Mouse (Mus musculus) limb, embryonic 15.5 days (tissue): ENCODE measurements around the gene Suv39h1. TPM values are rescaled to one million over a fixed set of nuclear protein-coding genes. Genes with fewer than 3 reads are reported as not detected.
A peak's percentile ranks its signal among the peaks of the same experiment; 100 is the strongest.
"Not testable (repeated sequence)": the region's sequence is repeated elsewhere in the genome, so short reads cannot be mapped to it uniquely, and the experiment has no call there.

ENCODE experiments used
- ATAC-seq: fragments of 200-750 bp; cut with Nextera tagmentation; 2 replicates; pipeline ENCODE4 v1.8.0; 2017; ENCODE audit warnings: low read depth, moderate TSS enrichment; ENCODE audit not compliant: insufficient number of reproducible peaks, low FRiP score, low TSS enrichment
- H3K27ac ChIP-seq: fragments of 300-500 bp; sonication (generic); 2 replicates; pipeline ENCODE4 v1.5.1; 2015; ENCODE audit warnings: moderate library complexity, mild to moderate bottlenecking, inconsistent platforms
- H3K27me3 ChIP-seq: fragments of 300-500 bp; sonication (generic); 2 replicates; pipeline ENCODE4 v1.6.1; 2015; ENCODE audit warnings: inconsistent platforms
- H3K36me3 ChIP-seq: fragments of 300-500 bp; sonication (generic); 2 replicates; pipeline ENCODE4 v1.6.1; 2015; ENCODE audit warnings: inconsistent platforms
- H3K4me1 ChIP-seq: fragments of 300-500 bp; sonication (generic); 2 replicates; pipeline ENCODE4 v1.6.1; 2015; ENCODE audit warnings: inconsistent platforms
- H3K4me2 ChIP-seq: fragments of 300-500 bp; sonication (generic); 2 replicates; pipeline ENCODE4 v1.6.1; 2015; ENCODE audit warnings: mild to moderate bottlenecking, inconsistent platforms
- H3K4me3 ChIP-seq: fragments of 300-500 bp; sonication (generic); 2 replicates; pipeline ENCODE4 v1.5.1; 2015; ENCODE audit warnings: mild to moderate bottlenecking, inconsistent platforms
- H3K9ac ChIP-seq: fragments of 300-500 bp; sonication (generic); 2 replicates; pipeline ENCODE4 v1.6.1; 2015; ENCODE audit warnings: inconsistent platforms
- H3K9me3 ChIP-seq: fragments of 300-500 bp; sonication (generic); 2 replicates; pipeline ENCODE4 v1.6.1; 2016; ENCODE audit warnings: inconsistent platforms
- WGBS: fragments of 180-500 bp; shearing (Covaris S2); methylation state at CpG from one replicate; pipeline ENCODE4 v1.1.7; 2015; 5-methylcytosine and 5-hydroxymethylcytosine counted together
- polyA plus RNA-seq: library from polyadenylated mRNA; unstranded; fragments of >200 nt; fragmentation: Nextera tagmentation; extraction: Ambion mirVana; gene quantifications from 2 replicates; pipeline ENCODE4 v1.2.1, GENCODE M21; 2015

Gene Suv39h1
- polyA plus RNA-seq, 1 experiment from 2014 or later = 48.7 TPM

DNA sequence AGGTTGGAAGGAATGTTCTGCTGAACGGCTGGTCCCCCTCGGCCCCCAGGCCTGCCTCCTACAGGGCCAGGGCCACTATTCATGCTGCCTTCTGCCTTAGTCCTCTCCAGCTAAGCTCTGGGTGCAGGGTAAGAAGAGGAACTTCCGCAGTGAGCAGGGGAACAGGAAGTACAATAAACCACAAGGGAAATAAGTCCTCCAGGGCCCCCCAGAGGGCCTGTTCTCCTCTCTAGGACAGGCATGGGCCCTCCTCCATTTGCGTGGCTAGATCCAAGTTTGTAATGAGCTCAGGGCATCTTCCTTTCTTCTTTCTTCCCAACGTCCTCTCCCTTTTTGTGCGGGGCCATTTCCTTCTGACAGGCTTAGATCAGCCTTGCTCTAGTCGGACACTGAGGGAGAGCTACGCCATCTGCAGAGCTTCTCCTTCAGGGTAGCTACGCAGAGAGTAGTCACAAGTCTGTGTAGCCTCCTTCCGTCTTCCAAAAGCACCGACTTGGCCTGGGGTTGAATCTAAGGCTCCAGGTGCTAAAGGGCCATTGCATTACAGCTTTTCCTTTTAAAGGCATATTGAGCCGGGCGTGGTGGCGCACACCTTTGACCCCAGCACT is 15.9 kb upstream of the Suv39h1 start, which contains the start of gene Was:
Gene Was, minus strand, starts transcription at position 153 of the 608 bp plus-strand sequence.
- Histone ChIP-seq H3K4me1 (no peaks in the 10 kb centered on the region), H3K9ac (no peak within 1 kb of the TSS), H3K27me3 (no peaks in the 10 kb centered on the region), H3K4me2 (no peak within 1 kb of the TSS), H3K36me3 (no peaks in the 10 kb centered on the region), H3K27ac (no peak within 1 kb of the TSS), H3K9me3 (no peaks in the 10 kb centered on the region), H3K4me3 (no peak within 1 kb of the TSS)
- ATAC-seq = no peak
- 82% methylated on average over 14 of the region's 14 CpGs for WGBS

DNA sequence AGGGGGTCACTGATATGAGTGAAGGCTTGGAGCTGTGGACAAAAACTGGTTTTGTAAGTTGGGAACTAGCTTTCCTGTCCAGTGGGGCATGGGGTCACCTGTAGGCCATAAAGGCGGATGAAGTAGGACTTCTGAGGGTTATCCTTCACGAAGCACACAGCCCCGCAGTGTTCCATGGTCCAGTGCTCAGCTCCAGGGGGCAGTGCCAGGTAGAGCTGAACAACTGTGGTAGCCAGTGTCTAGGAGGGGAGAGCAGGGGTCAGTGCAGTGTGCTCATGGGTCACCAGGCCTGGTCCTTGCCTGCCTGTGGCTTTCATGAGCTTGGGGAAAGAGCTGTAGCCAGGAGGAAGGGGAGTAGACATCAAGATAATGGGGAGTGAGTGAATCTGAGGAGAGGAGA is 15.2 kb upstream of the Suv39h1 start:
- Histone ChIP-seq H3K4me2 (no peak overlapping the region), H3K4me3 (no peak overlapping the region), H3K9ac (no peak overlapping the region), H3K9me3 (no peaks in the 10 kb centered on the region), H3K27me3 (no peaks in the 10 kb centered on the region), H3K36me3 (no peaks in the 10 kb centered on the region), H3K27ac (no peak overlapping the region), H3K4me1 (no peaks in the 10 kb centered on the region)
- WGBS = 88% methylated on average over 3 of the region's 3 CpGs
- ATAC-seq = no peak

- Histone ChIP-seq H3K9ac (no peak overlapping the region), H3K4me2 (no peak overlapping the region), H3K27ac (no peak overlapping the region), H3K4me1 (no peaks in the 10 kb centered on the region), H3K9me3 (no peaks in the 10 kb centered on the region), H3K4me3 (no peak overlapping the region), H3K27me3 (no peaks in the 10 kb centered on the region), H3K36me3 (no peaks in the 10 kb centered on the region)
- WGBS = 88% methylated on average over 8 of the region's 8 CpGs
- ATAC-seq = no peak
These were observed 11.1 kb upstream of the Suv39h1 start for GRCm38 (mm10) chrX:8085611-8086010.

- 73% methylated on average over 6 of the region's 6 CpGs for WGBS
- Histone ChIP-seq H3K4me2 (no peak overlapping the region), H3K27ac (no peak overlapping the region), H3K4me1 (no peaks in the 10 kb centered on the region), H3K4me3 (no peak overlapping the region), H3K36me3 (no peaks in the 10 kb centered on the region), H3K27me3 (no peaks in the 10 kb centered on the region), H3K9me3 (no peaks in the 10 kb centered on the region), H3K9ac (no peak overlapping the region)
- ATAC-seq = no peak
These were observed 10.3 kb upstream of the Suv39h1 start for GRCm38 (mm10) chrX:8084771-8085259.

DNA sequence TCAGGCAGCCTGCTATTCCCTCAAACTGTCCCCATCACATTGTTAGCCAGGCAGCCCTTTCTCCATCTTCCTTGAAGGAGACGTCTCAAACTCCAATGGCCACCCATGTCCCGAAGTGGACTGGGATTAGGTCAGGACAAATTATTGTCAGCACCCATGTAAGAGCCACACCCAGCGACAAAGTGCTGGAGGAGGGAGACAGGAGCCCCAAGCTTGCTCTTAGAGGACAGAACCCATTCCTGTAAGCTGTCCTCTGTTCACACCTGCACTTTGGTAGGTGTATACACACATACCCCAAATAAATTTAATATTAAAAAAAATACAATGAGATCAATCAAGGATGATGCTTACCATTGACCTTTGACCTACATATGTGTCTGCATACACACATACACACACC is 544 bp upstream of the Suv39h1 start:
- Histone ChIP-seq H3K27ac (peak overlapping the region; percentile 57), H3K27me3 (no peaks in the 10 kb centered on the region)
- WGBS = 29% methylated on average over 3 of the region's 3 CpGs

GRCm38 (mm10) chrX:8073881-8074429 is 605 bp downstream of the Suv39h1 start:
- peak; percentile 17; the same call in 1 of the 2 replicates for ATAC-seq

More for the DNA sequence above, 544 bp upstream of the Suv39h1 start:
- ATAC-seq = no peak
- no peak overlapping the region for H3K9ac ChIP-seq
- no peaks in the 10 kb centered on the region for H3K9me3 ChIP-seq
- peaks cover 8% of the 10 kb centered on the region for H3K36me3 ChIP-seq
- peak overlapping the region; percentile 60 for H3K4me3 ChIP-seq
- H3K4me2 ChIP-seq = peak overlapping the region; percentile 40
- no peaks in the 10 kb centered on the region for H3K4me1 ChIP-seq

GRCm38 (mm10) chrX:8069166-8069565 is 5.4 kb downstream of the Suv39h1 start:
- H3K4me2 ChIP-seq = no peak overlapping the region

More at GRCm38 (mm10) chrX:8073881-8074429, 605 bp downstream of the Suv39h1 start:
- 18% methylated on average over 40 of the region's 64 CpGs for WGBS
- peaks cover 15% of the 10 kb centered on the region for H3K36me3 ChIP-seq
- peak overlapping the region; percentile 90 for H3K27ac ChIP-seq
- peak overlapping the region; percentile 41 for H3K4me2 ChIP-seq
- H3K27me3 ChIP-seq = no peaks in the 10 kb centered on the region
- no peaks in the 10 kb centered on the region for H3K4me1 ChIP-seq
- H3K4me3 ChIP-seq = peak overlapping the region; percentile 60
- H3K9me3 ChIP-seq = no peaks in the 10 kb centered on the region
- H3K9ac ChIP-seq = peak overlapping the region; percentile 45

DNA sequence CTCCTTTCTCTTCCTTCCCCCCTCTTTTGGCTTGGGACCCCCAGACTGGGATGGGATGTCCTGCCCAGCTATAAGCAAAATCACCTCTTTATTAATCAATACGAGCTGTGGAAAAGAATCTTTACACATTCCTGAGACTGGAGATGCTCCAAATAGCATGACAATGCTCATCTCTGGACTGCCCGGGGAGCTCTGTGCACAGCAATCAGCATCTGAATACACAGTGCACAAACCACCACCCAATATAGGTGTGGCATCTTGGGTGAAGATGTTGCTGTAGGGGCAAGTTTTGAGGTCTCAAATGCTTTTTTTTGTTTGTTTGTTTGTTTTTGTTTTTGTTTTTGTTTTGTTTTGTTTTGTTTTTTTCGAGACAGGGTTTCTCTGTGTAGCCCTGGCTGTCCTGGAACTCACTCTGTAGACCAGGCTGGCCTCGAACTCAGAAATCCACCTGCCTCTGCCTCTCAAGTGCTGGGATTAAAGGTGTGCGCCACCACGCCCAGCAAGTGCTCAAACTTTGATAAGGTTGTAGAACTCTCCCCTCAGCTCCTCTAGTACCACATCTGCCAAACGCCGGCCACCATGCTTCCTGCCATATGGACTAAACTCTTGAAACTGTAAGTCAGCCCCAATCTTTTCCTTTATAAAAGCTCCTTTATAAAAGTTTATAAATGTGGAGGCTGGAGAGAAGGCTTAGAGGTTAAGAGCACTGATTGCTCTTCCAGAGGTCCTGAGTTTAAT is 23.3 kb downstream of the Suv39h1 start:
- ATAC-seq, H3K4me2 ChIP-seq, H3K36me3 ChIP-seq, H3K27ac ChIP-seq, H3K4me3 ChIP-seq, H3K27me3 ChIP-seq, H3K4me1 ChIP-seq, H3K9ac ChIP-seq, H3K9me3 ChIP-seq: not testable (repeated sequence)
- WGBS = 83% methylated on average over 8 of the region's 8 CpGs

More at GRCm38 (mm10) chrX:8069166-8069565, 5.4 kb downstream of the Suv39h1 start:
- Histone ChIP-seq H3K4me3 (no peak overlapping the region), H3K4me1 (no peaks in the 10 kb centered on the region), H3K9me3 (no peaks in the 10 kb centered on the region), H3K27me3 (no peaks in the 10 kb centered on the region), H3K27ac (no peak overlapping the region), H3K9ac (no peak overlapping the region), H3K36me3 (peaks cover 32% of the 10 kb centered on the region)
- 96% methylated on average over 1 of the region's 1 CpGs for WGBS
- no peak for ATAC-seq

GRCm38 (mm10) chrX:8033009-8033408 is 41.6 kb downstream of the Suv39h1 start:
- Histone ChIP-seq H3K4me2 (no peak overlapping the region), H3K4me1 (no peaks in the 10 kb centered on the region), H3K27ac (no peak overlapping the region), H3K36me3 (no peaks in the 10 kb centered on the region), H3K9me3 (no peaks in the 10 kb centered on the region), H3K9ac (no peak overlapping the region), H3K27me3 (no peaks in the 10 kb centered on the region), H3K4me3 (no peak overlapping the region)
- no peak for ATAC-seq
- whole genome bisulfite sequencing = 74% methylated on average over 1 of the region's 1 CpGs

GRCm38 (mm10) chrX:8026811-8027210 is 47.7 kb downstream of the Suv39h1 start:
- Histone ChIP-seq H3K4me3 (no peak overlapping the region), H3K9ac (no peak overlapping the region), H3K4me1 (no peaks in the 10 kb centered on the region), H3K36me3 (no peaks in the 10 kb centered on the region), H3K9me3 (no peaks in the 10 kb centered on the region), H3K4me2 (no peak overlapping the region), H3K27ac (no peak overlapping the region), H3K27me3 (no peaks in the 10 kb centered on the region)
- 58% methylated on average over 4 of the region's 4 CpGs for WGBS
- no peak for ATAC-seq

DNA sequence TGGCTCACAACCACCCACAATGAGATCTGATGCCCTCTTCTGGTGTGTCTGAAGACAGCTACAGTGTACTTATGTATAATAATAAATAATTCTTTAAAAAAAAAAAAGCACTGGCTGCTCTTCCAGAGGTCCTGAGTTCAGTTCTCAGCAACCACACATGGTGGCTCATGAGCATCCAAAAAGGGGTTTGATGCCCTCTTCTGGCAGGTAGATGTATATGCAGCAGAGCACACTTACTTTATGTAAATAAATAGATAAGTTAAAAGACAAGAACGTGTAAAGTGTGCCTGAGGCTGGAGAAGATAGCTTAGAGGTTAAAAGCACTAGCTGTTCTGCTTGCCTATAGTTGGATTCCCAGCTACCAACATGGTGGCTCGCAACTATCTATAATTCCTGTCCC is 49.8 kb downstream of the Suv39h1 start:
- no peak overlapping the region for H3K9ac ChIP-seq
- WGBS = 73% methylated on average over 2 of the region's 2 CpGs
- no peak overlapping the region for H3K4me3 ChIP-seq
- no peak for ATAC-seq
- no peaks in the 10 kb centered on the region for H3K36me3 ChIP-seq
- H3K27ac ChIP-seq = no peak overlapping the region
- H3K9me3 ChIP-seq = no peaks in the 10 kb centered on the region
- no peaks in the 10 kb centered on the region for H3K4me1 ChIP-seq
- H3K4me2 ChIP-seq = no peak overlapping the region
- H3K27me3 ChIP-seq = no peaks in the 10 kb centered on the region
